In genomic region chr6:145758685-145759084, GRCm38 (mm10) we compare ENCODE assay signal across 10 mouse cellular contexts.
"Had no signal": no experiment of that assay in that cellular context is flagged by ENCODE, and none has a peak within 500 bp of the region (broad histone marks: within the 10 kb centered on the region; RNA-seq: fewer than 3 reads in every experiment).

No protein-coding gene starts in this region.

- H3K4me1 ChIP-seq: neural tube, embryonic 12.5 days had no signal

- H3K4me2 ChIP-seq: kidney, embryonic 15.5 days; limb, embryonic 13.5 days; lung, embryonic 15.5 days; neural tube, embryonic 12.5 days had no signal

- H3K36me3 ChIP-seq: kidney, embryonic 15.5 days; limb, embryonic 13.5 days; lung, embryonic 15.5 days; neural tube, embryonic 12.5 days had no signal

- H3K9me3 ChIP-seq: kidney, embryonic 15.5 days; limb, embryonic 13.5 days; lung, embryonic 15.5 days; neural tube, embryonic 12.5 days had no signal

- H3K27ac ChIP-seq: kidney, embryonic 15.5 days; limb, embryonic 13.5 days; liver, embryonic 14.5 days; lung, embryonic 15.5 days; neural tube, embryonic 12.5 days; stomach, postnatal 0 days had no signal

- DNase-seq: kidney, postnatal 14 days; left cerebral cortex, postnatal 4 days; midbrain, embryonic 14.5 days; thymus, postnatal 4 days had no signal

- H3K4me3 ChIP-seq: kidney, embryonic 15.5 days; limb, embryonic 13.5 days; lung, embryonic 15.5 days; neural tube, embryonic 12.5 days had no signal

- H3K27me3 ChIP-seq: kidney, embryonic 15.5 days; limb, embryonic 13.5 days; lung, embryonic 15.5 days; neural tube, embryonic 12.5 days had no signal

- H3K9ac ChIP-seq: kidney, embryonic 15.5 days; limb, embryonic 13.5 days; liver, embryonic 14.5 days; lung, embryonic 15.5 days; neural tube, embryonic 12.5 days had no signal
